Mouse (Mus musculus): Measurements from ENCODE around the gene Sestd1. TPM values are rescaled to one million over a fixed set of nuclear protein-coding genes. Genes with fewer than 3 reads are reported as not detected.

Gene Sestd1
- total and polyA plus RNA-seq, 3 experiments, result not detected

GRCm38 (mm10) chr2:77182996-77183380 is 97.4 kb downstream of the Sestd1 start:
- Histone ChIP-seq H3K9me3 (replicated peaks; ENCODE audit: insufficient read depth, low read length) (no peaks in the 10 kb centered on the region), H3K27me3 (ENCODE audit: control insufficient read depth in 1 of 2, insufficient read depth in 2 of 2, low read length in 2 of 2) (no peaks in the 10 kb centered on the region), H3K79me2 (ENCODE audit: control insufficient read depth, insufficient read depth, low read length, poor library complexity) (no peaks in the 10 kb centered on the region), H3K9ac (ENCODE audit: control insufficient read depth, low read depth, low read length, poor library complexity, severe bottlenecking) (no peak overlapping the region), H3K4me1 (ENCODE audit: control insufficient read depth in 1 of 2, insufficient read depth in 2 of 2, low read length in 2 of 2) (no peaks in the 10 kb centered on the region), H3K4me3 (ENCODE audit: control insufficient read depth in 1 of 2, insufficient read depth in 1 of 2, low read depth in 2 of 2, low read length in 2 of 2) (no peak overlapping the region), H3K36me3 (ENCODE audit: control insufficient read depth in 1 of 2, insufficient read depth in 2 of 2, low read length in 2 of 2) (peaks cover 0 to 3% of the 10 kb centered on the region in 2 experiments; a peak in 1 of 4 replicates), H3K27ac (ENCODE audit: control insufficient read depth, low read depth, low read length) (no peak overlapping the region)
- DNase-seq (ENCODE audit: low read depth, low spot score), result no peak
- TF ChIP-seq MAFK (IDR thresholded peaks at IDR 0.05; ENCODE audit: borderline replicate concordance, low read depth, low read length), result no peak
- TF ChIP-seq ZMIZ1 (IDR thresholded peaks at IDR 0.05; ENCODE audit: low read depth, low read length), result no peak
- no peak for TF ChIP-seq MEF2A (IDR thresholded peaks at IDR 0.05; ENCODE audit: extremely low read depth, insufficient replicate concordance, low read depth, low read length, poor library complexity, severe bottlenecking)
- no peak for TF ChIP-seq ZC3H11A (IDR thresholded peaks at IDR 0.05; ENCODE audit: low read depth, low read length)
- no peak for TF ChIP-seq EP300 (IDR thresholded peaks at IDR 0.05; ENCODE audit: low read depth in 1 of 2, low read length in 2 of 2)
- TF ChIP-seq E2F4 (IDR thresholded peaks at IDR 0.05; ENCODE audit: borderline replicate concordance, low read depth, low read length), result no peak
- TF ChIP-seq RCOR1 (IDR thresholded peaks at IDR 0.05; ENCODE audit: low read depth, low read length), result no peak
- TF ChIP-seq CHD1 (IDR thresholded peaks at IDR 0.05; ENCODE audit: low read depth, low read length), result no peak

GRCm38 (mm10) chr2:77182271-77182995 is 98.0 kb downstream of the Sestd1 start:
- DNase-seq (ENCODE audit: low read depth, low spot score), result no peak
- TF ChIP-seq ZMIZ1 (IDR thresholded peaks at IDR 0.05; ENCODE audit: low read depth, low read length) (no peak), TCF12 (IDR thresholded peaks at IDR 0.05; ENCODE audit: low read depth, low read length) (no peak), SMC3 (IDR thresholded peaks at IDR 0.05; ENCODE audit: low read depth, low read length) (no peak), ZKSCAN1 (IDR thresholded peaks at IDR 0.05; ENCODE audit: low read depth, low read length) (no peak), RAD21 (IDR thresholded peaks at IDR 0.05; ENCODE audit: low read depth, low read length) (no peak), USF1 (IDR thresholded peaks at IDR 0.05; ENCODE audit: low read depth, low read length) (no peak)
- Histone ChIP-seq H3K27me3 (ENCODE audit: control insufficient read depth in 1 of 2, insufficient read depth in 2 of 2, low read length in 2 of 2) (no peaks in the 10 kb centered on the region), H3K4me1 (ENCODE audit: control insufficient read depth in 1 of 2, insufficient read depth in 2 of 2, low read length in 2 of 2) (peaks cover 0 to 3% of the 10 kb centered on the region in 2 experiments; a peak in 1 of 4 replicates), H3K4me3 (ENCODE audit: control insufficient read depth in 1 of 2, insufficient read depth in 1 of 2, low read depth in 2 of 2, low read length in 2 of 2) (no peak overlapping the region), H3K27ac (ENCODE audit: control insufficient read depth, low read depth, low read length) (no peak overlapping the region), H3K79me2 (ENCODE audit: control insufficient read depth, insufficient read depth, low read length, poor library complexity) (no peaks in the 10 kb centered on the region), H3K36me3 (ENCODE audit: control insufficient read depth in 1 of 2, insufficient read depth in 2 of 2, low read length in 2 of 2) (peaks cover 0 to 7% of the 10 kb centered on the region in 2 experiments; a peak in 2 of 4 replicates), H3K9me3 (replicated peaks; ENCODE audit: insufficient read depth, low read length) (no peaks in the 10 kb centered on the region), H3K9ac (ENCODE audit: control insufficient read depth, low read depth, low read length, poor library complexity, severe bottlenecking) (no peak overlapping the region)
